Mouse (Mus musculus): Measurements from ENCODE around the gene Fitm1.

DNA sequence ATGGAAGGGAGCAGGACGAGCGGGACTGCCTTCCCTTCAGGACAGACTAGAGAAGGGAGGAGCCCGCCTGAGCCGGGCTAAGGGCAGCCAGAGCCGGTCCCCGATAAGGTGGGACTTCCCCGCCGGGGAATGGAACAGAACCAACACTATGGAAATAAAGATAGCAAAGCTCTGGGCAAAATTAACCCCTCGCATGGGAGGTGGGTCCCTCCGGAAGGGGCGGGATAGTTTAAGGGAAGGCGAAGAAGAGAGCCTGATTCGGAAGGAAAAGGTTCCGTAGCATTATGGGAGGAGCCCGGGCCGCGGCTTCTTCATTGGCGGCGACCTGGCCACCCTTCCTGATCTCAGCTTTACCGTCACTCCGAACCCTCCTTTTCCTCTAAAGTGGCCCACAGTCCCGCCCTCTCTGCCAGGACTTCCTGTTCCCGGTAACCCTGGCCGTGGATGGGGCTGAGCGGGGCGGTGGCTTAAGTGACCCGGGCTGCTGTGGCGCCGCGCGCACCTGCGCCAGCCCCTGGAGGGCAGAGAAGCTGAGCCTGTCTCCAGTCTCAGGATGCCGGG lies 16.0 kb downstream of the Fitm1 start, which contains the start of gene Rnf31:
- TF ChIP-seq EP300 (IDR thresholded peaks at IDR 0.05) (peak; percentile 80; the same call in 1 of the 2 replicates), CTCF (IDR thresholded peaks at IDR 0.05) (no peak)
